Mouse (Mus musculus) thymus, adult 2 months (tissue): Measurements from ENCODE around the gene Pmis2.

Experiments
- CTCF ChIP-seq: fragments of 200-500 bp; IDR thresholded peaks from 2 replicates; pipeline ENCODE4 v1.5.1; 2012; ENCODE audit warnings: mild to moderate bottlenecking, control low read depth, low read length, moderate library complexity, borderline replicate concordance; ENCODE audit not compliant: control insufficient read depth, poor library complexity, insufficient read depth; ENCODE audit errors: extremely low read depth
- POLR2A ChIP-seq: fragments of 200-500 bp; IDR thresholded peaks from 2 replicates; pipeline ENCODE4 v1.6.1; 2012; ENCODE audit warnings: mild to moderate bottlenecking, low read length, control low read depth, moderate library complexity; ENCODE audit not compliant: control insufficient read depth, poor library complexity, insufficient read depth; ENCODE audit errors: extremely low read depth

DNA sequence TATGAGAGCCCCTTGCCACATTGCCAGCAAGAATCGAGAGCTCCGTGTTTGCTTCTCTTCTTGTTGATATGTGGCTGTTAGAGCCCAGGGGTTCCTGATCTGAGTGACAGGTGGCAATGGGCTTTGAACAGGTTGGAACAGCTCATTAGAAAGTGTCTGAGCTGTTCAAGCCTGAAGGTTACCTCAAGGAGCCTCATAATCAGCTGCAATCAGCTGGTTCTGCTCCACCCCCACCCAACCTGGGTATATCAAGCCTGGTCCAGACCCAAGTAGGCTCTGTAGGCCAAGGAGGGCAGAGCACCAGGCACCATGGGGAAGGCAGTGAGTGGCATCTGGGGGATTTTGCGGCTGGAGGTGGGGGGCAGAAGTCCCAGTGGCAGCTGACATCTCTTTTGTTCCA lies 40.5 kb upstream of the Pmis2 start, which contains the start of gene Atp4a:
- TF ChIP-seq POLR2A (no peak), CTCF (no peak)
